Mouse (Mus musculus) heart, embryonic 15.5 days (tissue): ENCODE data around the gene Babam2. TPM values are rescaled to one million over a fixed set of nuclear protein-coding genes. Genes with fewer than 3 reads are reported as not detected.

ENCODE experiments used
- ATAC-seq: fragments of 200-750 bp; cut with Nextera tagmentation; replicated peaks from 2 replicates; pipeline ENCODE4 v1.8.0; 2017; ENCODE audit warnings: low read depth, moderate TSS enrichment; ENCODE audit not compliant: insufficient number of reproducible peaks, insufficient read depth, low FRiP score
- H3K27ac ChIP-seq: fragments of 300-500 bp; sonication (generic); 2 replicates; pipeline ENCODE4 v1.5.1; 2015; ENCODE audit warnings: mild to moderate bottlenecking, inconsistent platforms
- H3K27me3 ChIP-seq: fragments of 300-500 bp; sonication (generic); 2 replicates; pipeline ENCODE4 v1.6.1; 2015; ENCODE audit warnings: inconsistent platforms
- H3K36me3 ChIP-seq: fragments of 300-500 bp; sonication (generic); 2 replicates; pipeline ENCODE4 v1.6.1; 2015; ENCODE audit warnings: mild to moderate bottlenecking, inconsistent platforms
- H3K4me1 ChIP-seq: fragments of 300-500 bp; sonication (generic); replicated peaks from 2 replicates; pipeline ENCODE4 v1.6.1; 2015; ENCODE audit warnings: inconsistent platforms
- H3K4me2 ChIP-seq: fragments of 300-500 bp; sonication (generic); 2 replicates; pipeline ENCODE4 v1.6.1; 2015; ENCODE audit warnings: inconsistent platforms, mild to moderate bottlenecking, moderate library complexity
- H3K4me3 ChIP-seq: fragments of 300-500 bp; sonication (generic); 2 replicates; pipeline ENCODE4 v1.5.1; 2015; ENCODE audit warnings: mild to moderate bottlenecking, inconsistent platforms
- H3K9ac ChIP-seq: fragments of 300-500 bp; sonication (generic); 2 replicates; pipeline ENCODE4 v1.6.1; 2015; ENCODE audit warnings: mild to moderate bottlenecking, inconsistent platforms
- H3K9me3 ChIP-seq: fragments of 300-500 bp; sonication (generic); replicated peaks from 2 replicates; pipeline ENCODE4 v1.6.1; 2016; ENCODE audit warnings: inconsistent platforms
- WGBS: fragments of 180-500 bp; shearing (Covaris S2); methylation state at CpG from one replicate; pipeline ENCODE4 v1.1.7; 2015; ENCODE audit warnings: mixed read lengths; 5-methylcytosine and 5-hydroxymethylcytosine counted together
- polyA plus RNA-seq: library from polyadenylated mRNA; unstranded; fragments of >200 nt; fragmentation: Nextera tagmentation; extraction: Ambion mirVana; gene quantifications from 2 replicates; pipeline ENCODE4 v1.2.1, GENCODE M21; 2015

The Babam2 gene
- polyA plus RNA-seq = 45.2 and 48.7 TPM in 2 replicates

- Histone ChIP-seq H3K9me3 (no peaks in the 10 kb centered on the region), H3K4me1 (peaks cover 9% of the 10 kb centered on the region), H3K9ac (peak within 1 kb of the TSS; percentile 86), H3K27me3 (no peaks in the 10 kb centered on the region), H3K4me2 (peak within 1 kb of the TSS; percentile 83), H3K27ac (peak within 1 kb of the TSS; percentile 92), H3K4me3 (peak within 1 kb of the TSS; percentile 89), H3K36me3 (peaks cover 5% of the 10 kb centered on the region)
- ATAC-seq = peak; percentile 90
- WGBS = under 1% methylated on average over 71 of the region's 71 CpGs
These were observed at the start of gene Babam2 for GRCm38 (mm10) chr5:31697644-31698296. Gene Babam2 (plus strand): TSS chr5:31697684.

GRCm38 (mm10) chr5:31650518-31651288, 46.8 kb upstream of the Babam2 start:
- H3K9me3 ChIP-seq = no peaks in the 10 kb centered on the region
- no peak overlapping the region for H3K4me3 ChIP-seq
- ATAC-seq = no peak
- H3K27ac ChIP-seq = no peak overlapping the region
- no peaks in the 10 kb centered on the region for H3K36me3 ChIP-seq
- no peaks in the 10 kb centered on the region for H3K4me1 ChIP-seq
- no peak overlapping the region for H3K4me2 ChIP-seq
- H3K27me3 ChIP-seq = no peaks in the 10 kb centered on the region
- 86% methylated on average over 2 of the region's 2 CpGs for WGBS
- no peak overlapping the region for H3K9ac ChIP-seq

GRCm38 (mm10) chr5:31655688-31656190, 41.7 kb upstream of the Babam2 start:
- Histone ChIP-seq H3K27me3 (no peaks in the 10 kb centered on the region), H3K36me3 (no peaks in the 10 kb centered on the region), H3K4me1 (no peaks in the 10 kb centered on the region), H3K27ac (no peak overlapping the region), H3K9ac (no peak overlapping the region), H3K4me3 (no peak overlapping the region), H3K4me2 (no peak overlapping the region), H3K9me3 (no peaks in the 10 kb centered on the region)
- ATAC-seq = no peak
- 76% methylated on average over 1 of the region's 1 CpGs for WGBS

GRCm38 (mm10) chr5:31666176-31666575, 31.3 kb upstream of the Babam2 start:
- H3K36me3 ChIP-seq = no peaks in the 10 kb centered on the region
- H3K9ac ChIP-seq = no peak overlapping the region
- H3K4me1 ChIP-seq = peaks cover 10% of the 10 kb centered on the region; the same call in 1 of the 2 replicates
- ATAC-seq = no peak
- 23% methylated on average over 1 of the region's 1 CpGs for WGBS
- no peak overlapping the region for H3K27ac ChIP-seq
- H3K27me3 ChIP-seq = no peaks in the 10 kb centered on the region
- H3K4me2 ChIP-seq = no peak overlapping the region
- H3K4me3 ChIP-seq = no peak overlapping the region
- no peaks in the 10 kb centered on the region for H3K9me3 ChIP-seq

- H3K4me1 ChIP-seq = peaks cover 11% of the 10 kb centered on the region; the same call in 1 of the 2 replicates
- WGBS = 81% methylated on average over 13 of the region's 13 CpGs
- no peak overlapping the region for H3K9ac ChIP-seq
- H3K27me3 ChIP-seq = no peaks in the 10 kb centered on the region
- H3K4me3 ChIP-seq = no peak overlapping the region
- no peak overlapping the region for H3K4me2 ChIP-seq
- H3K27ac ChIP-seq = no peak overlapping the region
- no peaks in the 10 kb centered on the region for H3K9me3 ChIP-seq
- no peak for ATAC-seq
- no peaks in the 10 kb centered on the region for H3K36me3 ChIP-seq
These were observed 29.0 kb upstream of the Babam2 start for GRCm38 (mm10) chr5:31668325-31668968.

GRCm38 (mm10) chr5:31669984-31670383, 27.5 kb upstream of the Babam2 start:
- Histone ChIP-seq H3K9me3 (no peaks in the 10 kb centered on the region), H3K27ac (no peak overlapping the region), H3K4me3 (no peak overlapping the region), H3K4me1 (peaks cover 16% of the 10 kb centered on the region; the same call in 1 of the 2 replicates), H3K36me3 (no peaks in the 10 kb centered on the region), H3K9ac (no peak overlapping the region), H3K27me3 (no peaks in the 10 kb centered on the region), H3K4me2 (no peak overlapping the region)
- WGBS = 47% methylated on average over 5 of the region's 5 CpGs
- ATAC-seq = no peak

GRCm38 (mm10) chr5:31671137-31671536, 26.3 kb upstream of the Babam2 start:
- Histone ChIP-seq H3K27ac (no peak overlapping the region), H3K4me2 (no peak overlapping the region), H3K9me3 (no peaks in the 10 kb centered on the region), H3K27me3 (no peaks in the 10 kb centered on the region), H3K36me3 (no peaks in the 10 kb centered on the region), H3K4me3 (no peak overlapping the region), H3K9ac (no peak overlapping the region), H3K4me1 (peaks cover 15% of the 10 kb centered on the region; the same call in 1 of the 2 replicates)
- 62% methylated on average over 2 of the region's 2 CpGs for WGBS
- ATAC-seq = no peak

GRCm38 (mm10) chr5:31673431-31673830, 24.1 kb upstream of the Babam2 start:
- no peak overlapping the region for H3K9ac ChIP-seq
- ATAC-seq = no peak
- no peaks in the 10 kb centered on the region for H3K27me3 ChIP-seq
- WGBS = 42% methylated on average over 2 of the region's 2 CpGs
- H3K9me3 ChIP-seq = no peaks in the 10 kb centered on the region
- H3K36me3 ChIP-seq = no peaks in the 10 kb centered on the region
- peaks cover 13% of the 10 kb centered on the region; the same call in 1 of the 2 replicates for H3K4me1 ChIP-seq
- H3K4me2 ChIP-seq = no peak overlapping the region
- H3K27ac ChIP-seq = no peak overlapping the region
- H3K4me3 ChIP-seq = no peak overlapping the region

GRCm38 (mm10) chr5:31678000-31678399, 19.5 kb upstream of the Babam2 start:
- Histone ChIP-seq H3K4me1 (peaks cover 7% of the 10 kb centered on the region; the same call in 1 of the 2 replicates), H3K9me3 (no peaks in the 10 kb centered on the region), H3K9ac (no peak overlapping the region), H3K27ac (no peak overlapping the region), H3K4me3 (no peak overlapping the region), H3K36me3 (no peaks in the 10 kb centered on the region), H3K4me2 (no peak overlapping the region), H3K27me3 (no peaks in the 10 kb centered on the region)
- ATAC-seq = no peak
- 71% methylated on average over 1 of the region's 1 CpGs for WGBS

GRCm38 (mm10) chr5:31680183-31680582, 17.3 kb upstream of the Babam2 start:
- Histone ChIP-seq H3K9ac (no peak overlapping the region), H3K4me2 (no peak overlapping the region), H3K27me3 (no peaks in the 10 kb centered on the region), H3K36me3 (no peaks in the 10 kb centered on the region), H3K4me1 (no peaks in the 10 kb centered on the region), H3K4me3 (no peak overlapping the region), H3K27ac (no peak overlapping the region), H3K9me3 (no peaks in the 10 kb centered on the region)
- no peak for ATAC-seq
- WGBS = 77% methylated on average over 4 of the region's 4 CpGs

GRCm38 (mm10) chr5:31682305-31682704, 15.2 kb upstream of the Babam2 start:
- 86% methylated on average over 1 of the region's 1 CpGs for WGBS
- H3K27ac ChIP-seq = no peak overlapping the region
- H3K9ac ChIP-seq = no peak overlapping the region
- no peaks in the 10 kb centered on the region for H3K4me1 ChIP-seq
- ATAC-seq = no peak
- no peaks in the 10 kb centered on the region for H3K27me3 ChIP-seq
- no peaks in the 10 kb centered on the region for H3K9me3 ChIP-seq
- H3K36me3 ChIP-seq = no peaks in the 10 kb centered on the region
- no peak overlapping the region for H3K4me2 ChIP-seq
- H3K4me3 ChIP-seq = no peak overlapping the region
